Mouse (Mus musculus) lung, adult 2 months (tissue): ENCODE measurements at regions not wholly inside any gene's neighbourhood (a gene's known extent, or its start where the extent isn't known, plus 50 kb on each side); places are given as distances from the start of the nearest gene placed in this dataset.

Experiments
- CTCF ChIP-seq: fragments of 200-500 bp; IDR thresholded peaks from 2 replicates; pipeline ENCODE4 v1.5.1; 2011; ENCODE audit warnings: mild to moderate bottlenecking, low read length, control low read depth; ENCODE audit not compliant: insufficient read depth
- POLR2A ChIP-seq: fragments of 200-500 bp; IDR thresholded peaks from 2 replicates; pipeline ENCODE4 v1.6.1; 2011; ENCODE audit warnings: low read depth, mild to moderate bottlenecking, control low read depth, low read length, borderline replicate concordance; ENCODE audit errors: extremely low read depth

- no peak for TF ChIP-seq CTCF
- no peak for TF ChIP-seq POLR2A
Observed at GRCm38 (mm10) chr8:26835076-26835475, 142.0 kb upstream of the Zfp703 start.
